Mouse (Mus musculus) kidney, adult 2 months (tissue): ENCODE measurements at regions not wholly inside any gene's neighbourhood (a gene's known extent, or its start where the extent isn't known, plus 50 kb on each side); places are given as distances from the start of the nearest gene placed in this dataset.
A peak's percentile ranks its signal among the peaks of the same experiment; 100 is the strongest.

Source experiments
- DNase-seq: peaks from one replicate; pipeline ENCODE4 v3.0.0; 2021
- H3K27ac ChIP-seq: fragments of 200-500 bp; 2 replicates; pipeline ENCODE4 v1.5.1; 2012; ENCODE audit warnings: low read depth, low read length, control low read depth, inconsistent platforms; ENCODE audit not compliant: insufficient read depth
- H3K27me3 ChIP-seq: fragments of 200-500 bp; replicated peaks from 2 replicates; pipeline ENCODE4 v1.6.1; 2012; ENCODE audit warnings: mild to moderate bottlenecking, moderate library complexity, low read length, inconsistent platforms; ENCODE audit not compliant: control insufficient read depth, insufficient read depth
- H3K36me3 ChIP-seq: fragments of 200-500 bp; 2 replicates; pipeline ENCODE4 v1.6.1; 2012; ENCODE audit warnings: mild to moderate bottlenecking, moderate library complexity, low read length, inconsistent platforms; ENCODE audit not compliant: control insufficient read depth, insufficient read depth
- H3K4me1 ChIP-seq: fragments of 200-500 bp; 2 replicates; pipeline ENCODE4 v1.6.1; 2011; ENCODE audit warnings: low read length; ENCODE audit not compliant: control insufficient read depth, insufficient read depth
- H3K4me3 ChIP-seq: fragments of 200-500 bp; 2 replicates; pipeline ENCODE4 v1.5.1; 2011; ENCODE audit warnings: mild to moderate bottlenecking, low read depth, low read length, control low read depth; ENCODE audit not compliant: insufficient read depth
- CTCF ChIP-seq: fragments of 200-500 bp; conservative IDR thresholded peaks from 2 replicates; pipeline ENCODE4 v1.5.1; 2011; ENCODE audit warnings: low read depth, mild to moderate bottlenecking, control low read depth, low read length, moderate library complexity, mixed read lengths; ENCODE audit not compliant: insufficient read depth, insufficient read length
- POLR2A ChIP-seq: fragments of 200-500 bp; IDR thresholded peaks from one replicate; pipeline ENCODE4 v1.6.1; 2011; ENCODE audit warnings: low read depth, low read length, control low read depth
- WGBS: fragments of 180-500 bp; shearing (Covaris S2); methylation state at CpG from one replicate; pipeline ENCODE4 v1.1.7; 2018; 5-methylcytosine and 5-hydroxymethylcytosine counted together

GRCm38 (mm10) chr4:114720696-114721095 lies 100.8 kb upstream of the Gm12830 start:
- no peaks in the 10 kb centered on the region for H3K4me1 ChIP-seq
- no peak overlapping the region for H3K4me3 ChIP-seq
- TF ChIP-seq CTCF (no peak), POLR2A (no peak)
- no peaks in the 10 kb centered on the region for H3K27me3 ChIP-seq
- H3K27ac ChIP-seq = no peak overlapping the region
- 60% methylated on average over 3 of the region's 3 CpGs for WGBS
- no peaks in the 10 kb centered on the region for H3K36me3 ChIP-seq
- no peak for DNase-seq

GRCm38 (mm10) chr4:114721386-114721785 lies 100.1 kb upstream of the Gm12830 start:
- Histone ChIP-seq H3K4me1 (no peaks in the 10 kb centered on the region), H3K4me3 (no peak overlapping the region), H3K27me3 (no peaks in the 10 kb centered on the region), H3K36me3 (no peaks in the 10 kb centered on the region), H3K27ac (no peak overlapping the region)
- 38% methylated on average over 2 of the region's 2 CpGs for WGBS
- DNase-seq = no peak
- TF ChIP-seq CTCF (no peak), POLR2A (no peak)

GRCm38 (mm10) chr4:114728235-114729000 lies 93.1 kb upstream of the Gm12830 start:
- H3K36me3 ChIP-seq = no peaks in the 10 kb centered on the region
- no peaks in the 10 kb centered on the region for H3K27me3 ChIP-seq
- WGBS = 96% methylated on average over 11 of the region's 11 CpGs
- H3K4me3 ChIP-seq = no peak overlapping the region
- DNase-seq = no peak
- no peaks in the 10 kb centered on the region for H3K4me1 ChIP-seq
- no peak for TF ChIP-seq CTCF
- TF ChIP-seq POLR2A = no peak
- H3K27ac ChIP-seq = no peak overlapping the region

DNA sequence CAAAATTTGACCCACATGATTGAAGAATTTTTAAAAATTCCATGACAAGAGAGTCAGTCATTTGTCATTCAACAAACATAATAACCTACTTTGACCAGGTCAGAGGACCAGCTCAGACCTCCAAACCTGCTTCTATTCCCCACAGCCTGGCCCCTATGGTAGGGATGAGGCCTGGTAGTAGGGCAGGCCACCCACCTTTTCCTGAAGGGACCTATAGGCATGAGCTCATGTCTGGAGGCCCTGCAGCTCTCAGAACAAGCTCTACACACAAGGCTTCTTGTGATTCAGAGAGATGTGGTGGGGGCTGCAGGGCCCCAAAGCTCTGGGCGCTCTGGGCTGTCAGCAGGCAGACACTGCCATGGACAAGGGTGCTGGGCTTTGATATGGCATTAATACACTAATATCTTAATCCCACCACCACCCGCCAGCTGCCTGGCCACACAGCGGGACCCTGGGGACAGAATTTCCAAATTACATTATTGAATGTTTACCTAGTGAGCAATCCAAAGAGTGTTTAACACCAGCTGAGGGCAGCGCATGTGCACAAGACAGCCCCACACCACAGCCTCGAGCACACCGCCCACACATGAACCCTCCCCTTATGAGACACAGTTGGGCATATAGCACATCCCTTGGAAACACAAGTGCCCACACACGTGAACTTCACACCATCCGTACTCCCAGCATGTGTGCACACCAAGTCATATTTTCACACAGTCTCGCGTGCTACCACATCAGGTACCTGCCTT lies 88.1 kb upstream of the Gm12830 start:
- no peak for DNase-seq
- TF ChIP-seq CTCF = no peak
- no peak for TF ChIP-seq POLR2A
- WGBS = 91% methylated on average over 10 of the region's 10 CpGs
- H3K36me3 ChIP-seq = no peaks in the 10 kb centered on the region
- no peaks in the 10 kb centered on the region for H3K4me1 ChIP-seq
- no peaks in the 10 kb centered on the region for H3K27me3 ChIP-seq
- no peak overlapping the region for H3K4me3 ChIP-seq
- H3K27ac ChIP-seq = no peak overlapping the region

DNA sequence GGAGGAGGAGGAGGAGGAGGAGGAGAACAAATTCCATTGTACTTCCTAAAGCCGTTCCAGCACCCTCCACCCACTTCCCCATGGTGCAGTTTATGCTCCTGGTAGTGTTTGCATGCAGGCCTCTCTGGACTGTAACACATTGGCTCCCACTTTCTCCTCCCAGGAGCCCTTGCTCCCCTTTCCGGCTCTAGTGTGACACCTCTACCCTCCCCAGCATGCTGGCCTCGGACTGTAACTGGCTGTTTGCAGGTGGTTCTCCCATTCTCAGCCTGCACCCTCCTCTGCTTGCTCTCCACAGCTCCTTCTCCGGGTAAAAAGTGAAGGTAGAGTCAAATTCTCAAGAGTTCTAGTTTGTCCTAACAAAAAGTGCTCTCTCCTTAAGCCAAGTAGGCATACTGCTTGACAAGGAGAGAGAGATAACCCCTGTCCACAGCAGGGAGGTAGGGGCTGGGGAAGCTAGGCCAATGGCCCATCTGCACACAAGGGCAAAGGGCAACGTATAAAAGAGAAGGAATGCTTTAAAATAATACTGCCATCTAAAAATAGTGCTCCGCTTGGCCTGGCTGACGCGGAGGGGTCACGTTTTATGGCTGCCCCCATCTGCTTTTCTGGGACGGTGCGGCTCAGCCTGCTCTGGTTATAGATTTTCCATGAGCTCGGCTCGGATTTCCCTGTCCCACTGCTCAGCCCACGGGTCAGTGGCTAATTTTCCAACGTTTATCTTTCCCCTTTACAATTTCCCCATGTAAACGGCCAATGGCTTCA lies 82.4 kb upstream of the Gm12830 start:
- peak; percentile 36 for DNase-seq
- H3K36me3 ChIP-seq = no peaks in the 10 kb centered on the region
- no peaks in the 10 kb centered on the region for H3K27me3 ChIP-seq
- no peaks in the 10 kb centered on the region for H3K4me1 ChIP-seq
- TF ChIP-seq CTCF = no peak
- TF ChIP-seq POLR2A = no peak
- WGBS = 30% methylated on average over 16 of the region's 16 CpGs
- H3K4me3 ChIP-seq = no peak overlapping the region
- no peak overlapping the region for H3K27ac ChIP-seq

- Histone ChIP-seq H3K4me1 (no peaks in the 10 kb centered on the region), H3K27ac (no peak overlapping the region), H3K4me3 (no peak overlapping the region), H3K27me3 (no peaks in the 10 kb centered on the region), H3K36me3 (no peaks in the 10 kb centered on the region)
- WGBS = 73% methylated on average over 2 of the region's 2 CpGs
- TF ChIP-seq POLR2A (no peak), CTCF (no peak)
- no peak for DNase-seq
These were observed 73.4 kb upstream of the Gm12830 start for GRCm38 (mm10) chr4:114748131-114748530.

- Histone ChIP-seq H3K4me3 (no peak overlapping the region), H3K36me3 (no peaks in the 10 kb centered on the region), H3K27me3 (no peaks in the 10 kb centered on the region), H3K27ac (no peak overlapping the region), H3K4me1 (no peaks in the 10 kb centered on the region)
- no peak for DNase-seq
- TF ChIP-seq POLR2A (no peak), CTCF (no peak)
These were observed 61.7 kb upstream of the Gm12830 start for GRCm38 (mm10) chr4:114759837-114760236.
